Mouse (Mus musculus): ENCODE data around the gene Vmn1r28.
"Not testable (repeated sequence)": the region's sequence is repeated elsewhere in the genome, so short reads cannot be mapped to it uniquely, and the experiment has no call there.

GRCm38 (mm10) chr6:58279661-58280060, 17.8 kb downstream of the Vmn1r28 start:
- not testable (repeated sequence) for TF ChIP-seq POLR2A (IDR thresholded peaks at IDR 0.05; ENCODE audit: insufficient read length, low read depth); USF1 (IDR thresholded peaks at IDR 0.05; ENCODE audit: low read depth); SRF (IDR thresholded peaks at IDR 0.05; ENCODE audit: control insufficient read depth, insufficient read length, low read depth); MYOD1 (IDR thresholded peaks at IDR 0.05; ENCODE audit: control insufficient read depth in 1 of 3, insufficient read length in 2 of 3, low read depth in 2 of 3); E2F4 (IDR thresholded peaks at IDR 0.05; ENCODE audit: insufficient read depth); MAX (IDR thresholded peaks at IDR 0.05; ENCODE audit: low read depth); TCF3 (IDR thresholded peaks at IDR 0.05; ENCODE audit: insufficient read length, low read depth); CEBPB (IDR thresholded peaks at IDR 0.05; ENCODE audit: insufficient read depth, poor library complexity, severe bottlenecking)

Data from myocyte (in vitro differentiated cells).